12 mouse cellular contexts compared by ENCODE assay signal in genomic region chr2:169212676-169213257, GRCm38 (mm10).
A peak's percentile ranks its signal among the peaks of the same experiment; 100 is the strongest.
DNase-seq lines count a peak whose midpoint lies in the region; ATAC-seq and TF ChIP-seq lines count a peak whose summit lies in the region.
"Had no signal": no experiment of that assay in that cellular context is flagged by ENCODE, and none has a peak within 500 bp of the region (broad histone marks: within the 10 kb centered on the region; RNA-seq: fewer than 3 reads in every experiment).

No protein-coding gene starts in this region.

- H3K9ac ChIP-seq in heart, embryonic 12.5 days, result no peak overlapping the region
- no peak overlapping the region for H3K9ac ChIP-seq in kidney, postnatal 0 days (ENCODE audit: low read depth, low read length)
- H3K9ac ChIP-seq in embryonic facial prominence, embryonic 15.5 days, result no peak overlapping the region
- H3K9ac ChIP-seq: liver, embryonic 14.5 days had no signal

- WGBS in heart, embryonic 12.5 days, result 41% methylated on average over 3 of the region's 3 CpGs
- 7% methylated on average over 3 of the region's 3 CpGs for WGBS in kidney, postnatal 0 days
- 10% methylated on average over 3 of the region's 3 CpGs for WGBS in embryonic facial prominence, embryonic 15.5 days

- H3K27ac ChIP-seq in heart, embryonic 12.5 days (ENCODE audit: poor library complexity, severe bottlenecking), result peak overlapping the region; percentile 27; the same call in 1 of the 2 replicates
- H3K27ac ChIP-seq in kidney, postnatal 0 days, result no peak overlapping the region
- peak overlapping the region; percentile 51; the same call in 1 of the 2 replicates for H3K27ac ChIP-seq in embryonic facial prominence, embryonic 15.5 days (replicated peaks)
- H3K27ac ChIP-seq: liver, embryonic 14.5 days had no signal

- H3K36me3 ChIP-seq in heart, embryonic 12.5 days, result no peaks in the 10 kb centered on the region
- no peaks in the 10 kb centered on the region for H3K36me3 ChIP-seq in kidney, postnatal 0 days (ENCODE audit: insufficient read depth, low read length)
- H3K36me3 ChIP-seq in embryonic facial prominence, embryonic 15.5 days, result no peaks in the 10 kb centered on the region

- no peak overlapping the region for H3K4me3 ChIP-seq in heart, embryonic 12.5 days
- no peak overlapping the region for H3K4me3 ChIP-seq in kidney, postnatal 0 days (replicated peaks; ENCODE audit: low read depth, low read length)
- no peak overlapping the region for H3K4me3 ChIP-seq in embryonic facial prominence, embryonic 15.5 days (replicated peaks)
- H3K4me3 ChIP-seq: myocyte had no signal

- H3K4me1 ChIP-seq in heart, embryonic 12.5 days (replicated peaks), result peaks cover 14% of the 10 kb centered on the region; the same call in 1 of the 2 replicates
- no peaks in the 10 kb centered on the region for H3K4me1 ChIP-seq in kidney, postnatal 0 days (replicated peaks; ENCODE audit: insufficient read depth, low read length)
- H3K4me1 ChIP-seq in embryonic facial prominence, embryonic 15.5 days, result peaks cover 9% of the 10 kb centered on the region; the same call in 1 of the 2 replicates

- no peak overlapping the region for H3K4me2 ChIP-seq in heart, embryonic 12.5 days
- H3K4me2 ChIP-seq in kidney, postnatal 0 days (ENCODE audit: low read length), result peak overlapping the region; percentile 10; the same call in 1 of the 2 replicates
- H3K4me2 ChIP-seq in embryonic facial prominence, embryonic 15.5 days (replicated peaks), result no peak overlapping the region

- H3K27me3 ChIP-seq in heart, embryonic 12.5 days (replicated peaks), result no peaks in the 10 kb centered on the region
- H3K27me3 ChIP-seq in kidney, postnatal 0 days (ENCODE audit: insufficient read depth, low read length), result no peaks in the 10 kb centered on the region
- no peaks in the 10 kb centered on the region for H3K27me3 ChIP-seq in embryonic facial prominence, embryonic 15.5 days

- H3K9me3 ChIP-seq in heart, embryonic 12.5 days (replicated peaks), result peaks cover 19% of the 10 kb centered on the region
- no peaks in the 10 kb centered on the region for H3K9me3 ChIP-seq in kidney, postnatal 0 days (replicated peaks; ENCODE audit: low read length)
- H3K9me3 ChIP-seq in embryonic facial prominence, embryonic 15.5 days (replicated peaks), result 0 out of 2 replicates have a peak, but pooled peaks cover 3% of the 10 kb centered on the region

- no peak for TF ChIP-seq CTCF in kidney, postnatal 0 days (IDR thresholded peaks at IDR 0.05; ENCODE audit: low read depth)

- ATAC-seq in heart, embryonic 12.5 days (ENCODE audit: insufficient number of reproducible peaks, low FRiP score), result no peak
- no peak for ATAC-seq in kidney, postnatal 0 days (replicated peaks; ENCODE audit: low FRiP score, low read depth)
- no peak for ATAC-seq in embryonic facial prominence, embryonic 15.5 days (ENCODE audit: insufficient number of reproducible peaks, low FRiP score, low TSS enrichment, low read depth)
- no peak for ATAC-seq in frontal cortex, adult (ENCODE audit: low TSS enrichment)
- ATAC-seq: intestine, postnatal 0 days had no signal

- DNase-seq in heart, adult 18-20 months, result no peak
- peak; percentile 88 for DNase-seq in kidney, postnatal 0 days (ENCODE audit: low spot score)
- DNase-seq in kidney, adult 11 months, result no peak
- DNase-seq in embryo, embryonic 10.5 days (ENCODE audit: low spot score), result peak; percentile 57
- no peak for DNase-seq in ovary, postnatal 36 days (ENCODE audit: low spot score)
- DNase-seq: cerebellum, postnatal 25 days had no signal

Comparison
In these comparisons a context has a peak if more than half of its experiments do, and no peak if none do; other contexts are left out.
1. DNase-seq: peak in kidney, postnatal 0 days (single experiment) and embryo, embryonic 10.5 days (single experiment); none in heart, adult 18-20 months (0 of 2), kidney, adult 11 months (single experiment) and ovary, postnatal 36 days (single experiment).